Mouse (Mus musculus): Measurements from ENCODE around the gene Vwc2l.

DNA sequence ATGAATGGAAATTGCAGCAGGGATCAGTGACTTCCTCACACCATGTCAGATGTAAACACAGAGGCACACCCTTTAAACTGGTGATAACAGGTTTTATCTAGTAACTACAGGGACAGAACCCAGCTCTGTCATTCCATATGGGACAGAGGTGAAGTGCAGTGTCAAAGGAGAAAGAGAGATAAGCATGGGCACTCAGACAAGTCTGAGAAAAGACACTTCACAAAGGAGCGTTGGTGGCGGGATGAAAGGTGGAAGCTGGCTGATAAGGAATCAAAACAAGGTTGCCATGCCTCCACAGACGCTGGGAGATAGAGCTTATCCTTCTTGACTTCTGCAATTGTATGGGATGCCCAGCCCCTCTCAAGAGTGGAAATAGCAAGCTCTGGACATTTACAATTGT is 176.8 kb downstream of the Vwc2l start:
- TF ChIP-seq CTCF (IDR thresholded peaks at IDR 0.05; ENCODE audit: insufficient read depth, low read depth, low read length) (no peak), POLR2A (IDR thresholded peaks at IDR 0.05; ENCODE audit: insufficient read depth, low read depth, low read length) (no peak)

Data from olfactory bulb, adult 2 months (tissue).